Mouse (Mus musculus): ENCODE data around the gene 4931422A03Rik.

DNA sequence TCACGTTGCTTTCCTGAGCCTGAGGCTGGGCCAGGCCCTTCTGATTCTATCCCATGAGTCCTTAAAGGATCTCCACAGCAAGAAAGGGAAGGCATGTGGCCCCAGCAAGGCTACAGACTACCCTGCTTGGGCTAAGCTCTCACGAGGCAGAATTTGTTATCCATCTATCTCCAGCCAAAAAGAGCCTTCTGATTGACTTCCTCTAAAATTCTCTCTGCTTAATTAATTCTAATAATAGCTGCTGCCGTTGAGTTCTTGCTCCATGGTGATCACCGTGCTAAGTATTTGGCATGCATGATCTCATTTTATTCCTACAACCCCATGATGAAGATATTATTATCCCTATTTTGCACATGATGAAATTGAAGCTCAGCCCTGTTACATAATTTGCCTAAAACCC lies 65.8 kb downstream of the 4931422A03Rik start:
- TF ChIP-seq CTCF (IDR thresholded peaks at IDR 0.05; ENCODE audit: low read depth, low read length) = no peak
- TF ChIP-seq EP300 (IDR thresholded peaks at IDR 0.05; ENCODE audit: insufficient read depth, low read depth, low read length) = no peak
